Mouse (Mus musculus) liver, postnatal 0 days (tissue): ENCODE data around the gene Olfr95. TPM values are rescaled to one million over a fixed set of nuclear protein-coding genes. Genes with fewer than 3 reads are reported as not detected.
"Not testable (repeated sequence)": the region's sequence is repeated elsewhere in the genome, so short reads cannot be mapped to it uniquely, and the experiment has no call there.

Experiments used
- ATAC-seq: fragments of 200-750 bp; cut with Nextera tagmentation; 2 replicates; pipeline ENCODE4 v1.8.0; 2017; ENCODE audit warnings: mild to moderate bottlenecking, moderate library complexity
- DNase-seq: peaks from one replicate; pipeline ENCODE4 v3.0.0-alpha.2; 2016
- H3K27ac ChIP-seq: fragments of 300-500 bp; sonication (generic); 2 replicates; pipeline ENCODE4 v1.5.1; 2014; ENCODE audit warnings: antibody characterized with exemption, moderate library complexity, mild to moderate bottlenecking, low read depth
- H3K27me3 ChIP-seq: fragments of 300-500 bp; sonication (generic); 2 replicates; pipeline ENCODE4 v1.6.1; 2014; ENCODE audit warnings: low read length, control low read depth, mixed read lengths; ENCODE audit not compliant: insufficient read depth
- H3K36me3 ChIP-seq: fragments of 300-500 bp; sonication (generic); replicated peaks from 2 replicates; pipeline ENCODE4 v1.6.1; 2014; ENCODE audit warnings: mild to moderate bottlenecking, control low read depth, low read length, moderate library complexity, mixed read lengths; ENCODE audit not compliant: insufficient read depth
- H3K4me1 ChIP-seq: fragments of 300-500 bp; sonication (generic); 2 replicates; pipeline ENCODE4 v1.6.1; 2014; ENCODE audit warnings: antibody characterized with exemption, mild to moderate bottlenecking, control low read depth; ENCODE audit not compliant: insufficient read depth
- H3K4me2 ChIP-seq: fragments of 300-500 bp; sonication (generic); 2 replicates; pipeline ENCODE4 v1.6.1; 2014; ENCODE audit warnings: low read depth, mild to moderate bottlenecking, low read length, moderate library complexity, mixed read lengths
- H3K4me3 ChIP-seq: fragments of 300-500 bp; sonication (generic); 2 replicates; pipeline ENCODE4 v1.5.1; 2014; ENCODE audit warnings: low read depth, low read length
- H3K9ac ChIP-seq: fragments of 300-500 bp; sonication (generic); replicated peaks from 2 replicates; pipeline ENCODE4 v1.6.1; 2014; ENCODE audit warnings: mild to moderate bottlenecking, moderate library complexity
- H3K9me3 ChIP-seq: fragments of 300-500 bp; sonication (generic); 2 replicates; pipeline ENCODE4 v1.6.1; 2016; ENCODE audit warnings: mild to moderate bottlenecking, control low read depth, low read length, mixed read lengths
- CTCF ChIP-seq: sonication (generic); IDR thresholded peaks from 2 replicates; pipeline ENCODE4 v1.5.1; 2016; ENCODE audit warnings: antibody characterized with exemption, low read depth
- EP300 ChIP-seq: IDR thresholded peaks from 2 replicates; pipeline ENCODE4 v1.6.1; 2016; ENCODE audit warnings: antibody characterized with exemption, low read depth, mild to moderate bottlenecking
- WGBS: fragments of 180-500 bp; shearing (Covaris S2); extraction: QIAGEN DNeasy Blood & Tissue Kit; methylation state at CpG from one replicate; pipeline ENCODE4 v1.1.7; 2014; ENCODE audit not compliant: insufficient replicate concordance; 5-methylcytosine and 5-hydroxymethylcytosine counted together
- polyA plus RNA-seq: library from polyadenylated mRNA; unstranded; fragments of >200 nt; fragmentation: Nextera tagmentation; extraction: Ambion mirVana; gene quantifications from 2 replicates; pipeline ENCODE4 v1.2.1, GENCODE M21; 2015

The Olfr95 gene
- polyA plus RNA-seq = not detected in 2 replicates

- WGBS = 59% methylated on average over 3 of the region's 3 CpGs
- TF ChIP-seq CTCF = no peak
- no peak for TF ChIP-seq EP300
- no peaks in the 10 kb centered on the region for H3K36me3 ChIP-seq
- no peak within 1 kb of the TSS for H3K27ac ChIP-seq
- no peak for ATAC-seq
- peaks cover 11% of the 10 kb centered on the region for H3K27me3 ChIP-seq
- H3K4me1 ChIP-seq = no peaks in the 10 kb centered on the region
- no peaks in the 10 kb centered on the region for H3K9me3 ChIP-seq
- no peak for DNase-seq
- H3K9ac ChIP-seq = no peak within 1 kb of the TSS
- H3K4me2 ChIP-seq = no peak within 1 kb of the TSS
- no peak within 1 kb of the TSS for H3K4me3 ChIP-seq
Measured at GRCm38 (mm10) chr17:37213018-37213417, at the start of gene Olfr95. Gene Olfr95 (minus strand): TSS chr17:37213118.

GRCm38 (mm10) chr17:37250544-37250943 lies 37.6 kb upstream of the Olfr95 start:
- Histone ChIP-seq H3K27ac (no peak overlapping the region), H3K4me3 (no peak overlapping the region), H3K9ac (no peak overlapping the region), H3K4me2 (no peak overlapping the region), H3K36me3 (no peaks in the 10 kb centered on the region), H3K4me1 (no peaks in the 10 kb centered on the region), H3K9me3 (no peaks in the 10 kb centered on the region), H3K27me3 (no peaks in the 10 kb centered on the region)
- DNase-seq = peak; percentile 50
- WGBS = 12% methylated on average over 1 of the region's 1 CpGs
- TF ChIP-seq EP300 = no peak
- TF ChIP-seq CTCF = peak; percentile 74
- peak; percentile 45; the same call in 1 of the 2 replicates for ATAC-seq

- Histone ChIP-seq H3K4me3 (no peak overlapping the region), H3K9ac (no peak overlapping the region), H3K9me3 (no peaks in the 10 kb centered on the region), H3K4me2 (no peak overlapping the region), H3K27ac (no peak overlapping the region), H3K27me3 (no peaks in the 10 kb centered on the region), H3K4me1 (no peaks in the 10 kb centered on the region), H3K36me3 (no peaks in the 10 kb centered on the region)
- DNase-seq (no peak), ATAC-seq (no peak)
- TF ChIP-seq CTCF (no peak), EP300 (no peak)
Measured at GRCm38 (mm10) chr17:37249460-37249859, 36.5 kb upstream of the Olfr95 start.

- 0 out of 2 replicates have a peak, but pooled peaks have one; percentile 41 for ATAC-seq
- H3K9ac ChIP-seq = no peak overlapping the region
- no peaks in the 10 kb centered on the region for H3K4me1 ChIP-seq
- no peak overlapping the region for H3K4me2 ChIP-seq
- H3K36me3 ChIP-seq = no peaks in the 10 kb centered on the region
- TF ChIP-seq CTCF (no peak), EP300 (no peak)
- peak; percentile 21 for DNase-seq
- no peak overlapping the region for H3K27ac ChIP-seq
- no peaks in the 10 kb centered on the region for H3K27me3 ChIP-seq
- 27% methylated on average over 5 of the region's 5 CpGs for WGBS
- H3K4me3 ChIP-seq = no peak overlapping the region
- H3K9me3 ChIP-seq = no peaks in the 10 kb centered on the region
Measured at GRCm38 (mm10) chr17:37246715-37247114, 33.8 kb upstream of the Olfr95 start.

GRCm38 (mm10) chr17:37242198-37242597 lies 29.3 kb upstream of the Olfr95 start:
- ATAC-seq = no peak

GRCm38 (mm10) chr17:37237230-37237629 lies 24.3 kb upstream of the Olfr95 start, which contains the start of gene Olfr97:
Gene Olfr97 (minus strand): TSS chr17:37237330.
- not testable (repeated sequence) for H3K9me3 ChIP-seq, H3K27me3 ChIP-seq, H3K36me3 ChIP-seq, H3K27ac ChIP-seq, H3K4me1 ChIP-seq, ATAC-seq, H3K9ac ChIP-seq, H3K4me3 ChIP-seq, H3K4me2 ChIP-seq, DNase-seq
- 76% methylated on average over 2 of the region's 2 CpGs for WGBS

More at GRCm38 (mm10) chr17:37242198-37242597, 29.3 kb upstream of the Olfr95 start:
- DNase-seq = no peak
- TF ChIP-seq EP300 (no peak), CTCF (no peak)
- Histone ChIP-seq H3K9ac (no peak overlapping the region), H3K4me1 (no peaks in the 10 kb centered on the region), H3K27ac (no peak overlapping the region), H3K9me3 (peaks cover 3% of the 10 kb centered on the region; the same call in 1 of the 2 replicates), H3K4me3 (no peak overlapping the region), H3K36me3 (no peaks in the 10 kb centered on the region), H3K4me2 (no peak overlapping the region), H3K27me3 (no peaks in the 10 kb centered on the region)
- WGBS = 31% methylated on average over 3 of the region's 3 CpGs

GRCm38 (mm10) chr17:37221879-37222278 lies 9.0 kb upstream of the Olfr95 start:
- DNase-seq = no peak
- Histone ChIP-seq H3K27me3 (no peaks in the 10 kb centered on the region), H3K4me3 (no peak overlapping the region), H3K36me3 (no peaks in the 10 kb centered on the region), H3K9me3 (no peaks in the 10 kb centered on the region), H3K4me2 (no peak overlapping the region), H3K9ac (no peak overlapping the region), H3K27ac (no peak overlapping the region), H3K4me1 (no peaks in the 10 kb centered on the region)
- 24% methylated on average over 1 of the region's 1 CpGs for WGBS
- TF ChIP-seq EP300 (no peak), CTCF (peak; percentile 51)
- no peak for ATAC-seq
